ENCODE assay signal across 22 mouse cellular contexts in the genomic region with DNA sequence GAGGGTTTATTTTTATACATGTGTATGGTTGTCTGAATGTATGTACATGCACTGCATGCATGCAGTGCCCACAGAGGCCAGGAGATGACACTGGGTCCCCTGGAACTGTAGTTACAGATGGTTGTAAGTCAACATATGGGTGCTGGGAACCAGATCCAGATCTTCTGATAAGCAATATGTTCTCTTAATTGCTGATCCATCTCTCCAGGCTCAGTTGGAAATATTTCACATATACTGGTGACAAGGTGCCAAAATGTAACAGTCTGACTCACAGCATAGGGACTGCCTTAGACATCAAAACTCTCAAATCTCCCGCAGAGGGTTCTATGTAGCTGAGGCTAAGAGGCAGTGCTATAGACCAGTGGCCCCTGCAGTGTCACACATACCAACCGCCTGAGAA.
DNase-seq lines count a peak whose midpoint lies in the region; ATAC-seq and TF ChIP-seq lines count a peak whose summit lies in the region.
"Had no signal": no experiment of that assay in that cellular context is flagged by ENCODE, and none has a peak within 500 bp of the region (broad histone marks: within the 10 kb centered on the region; RNA-seq: fewer than 3 reads in every experiment).

No protein-coding gene starts in this region.

- no peaks in the 10 kb centered on the region for H3K36me3 ChIP-seq in forebrain, embryonic 15.5 days
- no peaks in the 10 kb centered on the region for H3K36me3 ChIP-seq in forebrain, embryonic 13.5 days (ENCODE audit: poor library complexity, severe bottlenecking)
- no peaks in the 10 kb centered on the region for H3K36me3 ChIP-seq in forebrain, postnatal 0 days (ENCODE audit: insufficient read depth)
- no peaks in the 10 kb centered on the region for H3K36me3 ChIP-seq in forebrain, embryonic 12.5 days (replicated peaks)
- no peaks in the 10 kb centered on the region for H3K36me3 ChIP-seq in MEL (ENCODE audit: control insufficient read depth in 1 of 2, insufficient read depth in 2 of 2, low read length in 2 of 2)
- H3K36me3 ChIP-seq in midbrain, postnatal 0 days (ENCODE audit: insufficient read depth, low read length): no peaks in the 10 kb centered on the region
- H3K36me3 ChIP-seq: embryonic facial prominence, embryonic 10.5 days; embryonic facial prominence, embryonic 12.5 days had no signal

- no peak overlapping the region for H3K4me2 ChIP-seq in forebrain, embryonic 15.5 days (replicated peaks)
- H3K4me2 ChIP-seq in forebrain, embryonic 13.5 days: no peak overlapping the region
- H3K4me2 ChIP-seq in forebrain, postnatal 0 days (ENCODE audit: low read depth): no peak overlapping the region
- H3K4me2 ChIP-seq in forebrain, embryonic 12.5 days: no peak overlapping the region
- H3K4me2 ChIP-seq in midbrain, postnatal 0 days (ENCODE audit: low read depth, low read length, poor library complexity, severe bottlenecking): no peak overlapping the region
- H3K4me2 ChIP-seq: embryonic facial prominence, embryonic 12.5 days had no signal

- H3K27me3 ChIP-seq in forebrain, embryonic 15.5 days: no peaks in the 10 kb centered on the region
- no peaks in the 10 kb centered on the region for H3K27me3 ChIP-seq in forebrain, embryonic 13.5 days
- H3K27me3 ChIP-seq in forebrain, postnatal 0 days (ENCODE audit: insufficient read depth, low read length): no peaks in the 10 kb centered on the region
- no peaks in the 10 kb centered on the region; the same call in none of the 2 replicates for H3K27me3 ChIP-seq in forebrain, embryonic 12.5 days
- H3K27me3 ChIP-seq in MEL (ENCODE audit: control insufficient read depth in 1 of 2, insufficient read depth in 2 of 2, low read length in 2 of 2): no peaks in the 10 kb centered on the region
- no peaks in the 10 kb centered on the region; the same call in 1 of the 2 replicates for H3K27me3 ChIP-seq in midbrain, postnatal 0 days (ENCODE audit: insufficient read depth, low read length)
- H3K27me3 ChIP-seq: embryonic facial prominence, embryonic 12.5 days; Patski had no signal

- H3K4me1 ChIP-seq in forebrain, embryonic 15.5 days: peaks cover 11% of the 10 kb centered on the region
- H3K4me1 ChIP-seq in forebrain, embryonic 13.5 days: peaks cover 14% of the 10 kb centered on the region
- H3K4me1 ChIP-seq in forebrain, postnatal 0 days (ENCODE audit: insufficient read depth): peaks cover 7% of the 10 kb centered on the region
- H3K4me1 ChIP-seq in forebrain, embryonic 12.5 days: peaks cover 14% of the 10 kb centered on the region
- H3K4me1 ChIP-seq in MEL (ENCODE audit: control insufficient read depth in 1 of 2, insufficient read depth in 2 of 2, low read length in 2 of 2): peaks cover 0 to 12% of the 10 kb centered on the region in 2 experiments; a peak in 1 of 4 replicates
- H3K4me1 ChIP-seq in midbrain, postnatal 0 days (ENCODE audit: insufficient read depth, low read length): 0 out of 2 replicates have a peak, but pooled peaks cover 4% of the 10 kb centered on the region

- TF ChIP-seq RAD21 in MEL (IDR thresholded peaks at IDR 0.05; ENCODE audit: low read depth, low read length): no peak; the same call in 1 of the 2 replicates

- ATAC-seq in forebrain, embryonic 15.5 days (replicated peaks): no peak
- ATAC-seq in forebrain, embryonic 13.5 days: no peak
- no peak for ATAC-seq in forebrain, postnatal 0 days
- no peak for ATAC-seq in forebrain, embryonic 12.5 days (ENCODE audit: low FRiP score)
- ATAC-seq in midbrain, postnatal 0 days (ENCODE audit: low FRiP score): no peak
- ATAC-seq: activated CD4-positive, CD25-positive, alpha-beta regulatory T cell, adult 4 months; Patski had no signal

- no peak overlapping the region for H3K9ac ChIP-seq in forebrain, embryonic 15.5 days (replicated peaks)
- H3K9ac ChIP-seq in forebrain, embryonic 13.5 days: no peak overlapping the region
- H3K9ac ChIP-seq in forebrain, postnatal 0 days: no peak overlapping the region
- H3K9ac ChIP-seq in forebrain, embryonic 12.5 days: no peak overlapping the region
- H3K9ac ChIP-seq in MEL (ENCODE audit: control insufficient read depth, low read depth, low read length, poor library complexity, severe bottlenecking): no peak overlapping the region
- no peak overlapping the region for H3K9ac ChIP-seq in midbrain, postnatal 0 days (replicated peaks; ENCODE audit: low read length, poor library complexity, severe bottlenecking)
- H3K9ac ChIP-seq: embryonic facial prominence, embryonic 12.5 days had no signal

- WGBS in forebrain, embryonic 15.5 days: 83% methylated on average over 2 of the region's 2 CpGs
- WGBS in forebrain, embryonic 13.5 days: 96% methylated on average over 2 of the region's 2 CpGs
- 76% methylated on average over 2 of the region's 2 CpGs for WGBS in forebrain, postnatal 0 days
- 92% methylated on average over 2 of the region's 2 CpGs for WGBS in forebrain, embryonic 12.5 days
- WGBS in midbrain, postnatal 0 days: 93% methylated on average over 2 of the region's 2 CpGs

- H3K79me2 ChIP-seq in MEL (ENCODE audit: control insufficient read depth, insufficient read depth, low read length, poor library complexity): no peaks in the 10 kb centered on the region

- no peaks in the 10 kb centered on the region for H3K9me3 ChIP-seq in forebrain, embryonic 15.5 days
- no peaks in the 10 kb centered on the region for H3K9me3 ChIP-seq in forebrain, embryonic 13.5 days (replicated peaks)
- H3K9me3 ChIP-seq in forebrain, postnatal 0 days (ENCODE audit: low read length): no peaks in the 10 kb centered on the region
- H3K9me3 ChIP-seq in forebrain, embryonic 12.5 days: no peaks in the 10 kb centered on the region
- no peaks in the 10 kb centered on the region for H3K9me3 ChIP-seq in MEL (replicated peaks; ENCODE audit: insufficient read depth, low read length)
- no peaks in the 10 kb centered on the region for H3K9me3 ChIP-seq in midbrain, postnatal 0 days (ENCODE audit: low read length)
- H3K9me3 ChIP-seq: embryonic facial prominence, embryonic 10.5 days; embryonic facial prominence, embryonic 12.5 days had no signal

- H3K4me3 ChIP-seq in forebrain, embryonic 15.5 days: no peak overlapping the region
- no peak overlapping the region for H3K4me3 ChIP-seq in forebrain, embryonic 13.5 days
- no peak overlapping the region for H3K4me3 ChIP-seq in forebrain, postnatal 0 days (ENCODE audit: low read depth, low read length)
- H3K4me3 ChIP-seq in forebrain, embryonic 12.5 days (replicated peaks): no peak overlapping the region
- H3K4me3 ChIP-seq in MEL (ENCODE audit: control insufficient read depth in 1 of 2, insufficient read depth in 1 of 2, low read depth in 2 of 2, low read length in 2 of 2): no peak overlapping the region
- no peak overlapping the region for H3K4me3 ChIP-seq in midbrain, postnatal 0 days (ENCODE audit: low read depth, low read length)
- H3K4me3 ChIP-seq: embryonic facial prominence, embryonic 10.5 days; embryonic facial prominence, embryonic 12.5 days had no signal

- TF ChIP-seq POLR2A in MEL (IDR thresholded peaks at IDR 0.05; ENCODE audit: control insufficient read depth in 1 of 2, insufficient read depth in 1 of 2, low read depth in 1 of 2, low read length in 2 of 2, poor library complexity in 1 of 2): no peak
- TF ChIP-seq POLR2A in brain, embryonic 14.5 days (IDR thresholded peaks at IDR 0.05; ENCODE audit: borderline replicate concordance, extremely low read depth, insufficient read depth, insufficient read length, poor library complexity, severe bottlenecking): no peak

- no peak for TF ChIP-seq CTCF in forebrain, postnatal 0 days (IDR thresholded peaks at IDR 0.05; ENCODE audit: low read depth)
- no peak; a peak in 2 of 6 replicates for TF ChIP-seq CTCF in MEL (IDR thresholded peaks at IDR 0.05 in 2 of 3, conservative IDR thresholded peaks at IDR 0.05 in 1 of 3; ENCODE audit: control insufficient read depth in 1 of 3, insufficient read depth in 1 of 3, low read depth in 2 of 3, low read length in 3 of 3, poor library complexity in 1 of 3, severe bottlenecking in 1 of 3)
- no peak for TF ChIP-seq CTCF in brain, embryonic 14.5 days (IDR thresholded peaks at IDR 0.05; ENCODE audit: borderline replicate concordance, extremely low read depth, insufficient read depth, insufficient read length)
- no peak for TF ChIP-seq CTCF in midbrain, postnatal 0 days (IDR thresholded peaks at IDR 0.05)

- DNase-seq in forebrain, postnatal 0 days: peak; percentile 32
- DNase-seq in MEL (ENCODE audit: low read depth, low spot score): no peak
- peak; percentile 53 for DNase-seq in brain, embryonic 14.5 days (ENCODE audit: low read depth)
- DNase-seq in embryo, embryonic 9.5 days (ENCODE audit: extremely low spot score): no peak
- DNase-seq in midbrain, postnatal 0 days (ENCODE audit: low spot score): no peak
- DNase-seq: adrenal gland, adult 8-10 months; adrenal gland, postnatal 14 days; adrenal gland, postnatal 36 days; cerebellum, adult 11 months; cerebellum, adult 18-20 months; cerebellum, adult 8-10 months; cerebellum, adult 9-11 months; cerebellum, postnatal 14 days; cerebellum, postnatal 36 days; embryo, embryonic 11 days had no signal

- no peak for TF ChIP-seq EP300 in MEL (IDR thresholded peaks at IDR 0.05; ENCODE audit: low read depth in 1 of 2, low read length in 2 of 2)

- H3K27ac ChIP-seq in forebrain, embryonic 15.5 days (replicated peaks): 0 out of 2 replicates have a peak overlapping the region, but pooled peaks have one; percentile 3
- no peak overlapping the region for H3K27ac ChIP-seq in forebrain, embryonic 13.5 days
- H3K27ac ChIP-seq in forebrain, postnatal 0 days (ENCODE audit: low read depth, low read length): no peak overlapping the region
- H3K27ac ChIP-seq in forebrain, embryonic 12.5 days: no peak overlapping the region
- H3K27ac ChIP-seq in MEL (ENCODE audit: control insufficient read depth, low read depth, low read length): no peak overlapping the region
- no peak overlapping the region for H3K27ac ChIP-seq in midbrain, postnatal 0 days (ENCODE audit: low read depth, low read length)
- H3K27ac ChIP-seq: embryonic facial prominence, embryonic 10.5 days; embryonic facial prominence, embryonic 12.5 days had no signal

TF ChIP-seq in MEL, 35 proteins besides CTCF, POLR2A, EP300 and RAD21:
- TF ChIP-seq GABPA (IDR thresholded peaks at IDR 0.05; ENCODE audit: low read depth, low read length) (no peak), ELF1 (IDR thresholded peaks at IDR 0.05; ENCODE audit: low read depth, low read length) (no peak), ZMIZ1 (IDR thresholded peaks at IDR 0.05; ENCODE audit: low read depth, low read length) (no peak), SMC3 (IDR thresholded peaks at IDR 0.05; ENCODE audit: low read depth, low read length) (peak; percentile 10; the same call in 1 of the 2 replicates), ZC3H11A (IDR thresholded peaks at IDR 0.05; ENCODE audit: low read depth, low read length) (no peak), ZKSCAN1 (IDR thresholded peaks at IDR 0.05; ENCODE audit: low read depth, low read length) (no peak)

Comparison
In these comparisons a context has a peak if more than half of its experiments do, and no peak if none do; other contexts are left out.
1. DNase-seq: peak in forebrain, postnatal 0 days (single experiment) and brain, embryonic 14.5 days (single experiment); none in MEL (single experiment), embryo, embryonic 9.5 days (single experiment) and midbrain, postnatal 0 days (single experiment).